Mouse (Mus musculus) fat pad, adult 2 months (tissue): ENCODE results near the gene Cacna1c.

Experiments used
- DNase-seq: peaks from one replicate; pipeline ENCODE4 v3.0.0-alpha.2; 2011; ENCODE audit warnings: low read depth, low spot score; ENCODE audit errors: extremely low read depth

Cacna1c gene

GRCm38 (mm10) chr6:118825400-118825871 is 370.8 kb downstream of the Cacna1c start:
- DNase-seq: no peak

GRCm38 (mm10) chr6:118821536-118821935 is 374.7 kb downstream of the Cacna1c start:
- DNase-seq: no peak

GRCm38 (mm10) chr6:118819657-118820056 is 376.6 kb downstream of the Cacna1c start:
- DNase-seq: no peak

- no peak for DNase-seq
These were observed 378.2 kb downstream of the Cacna1c start for GRCm38 (mm10) chr6:118817928-118818503.

GRCm38 (mm10) chr6:118816253-118816652 is 380.0 kb downstream of the Cacna1c start:
- DNase-seq: no peak

GRCm38 (mm10) chr6:118812556-118812955 is 383.7 kb downstream of the Cacna1c start:
- no peak for DNase-seq

GRCm38 (mm10) chr6:118812007-118812406 is 384.2 kb downstream of the Cacna1c start:
- DNase-seq: no peak

GRCm38 (mm10) chr6:118810834-118811233 is 385.4 kb downstream of the Cacna1c start:
- DNase-seq: no peak

GRCm38 (mm10) chr6:118805139-118805538 is 391.1 kb downstream of the Cacna1c start:
- no peak for DNase-seq

GRCm38 (mm10) chr6:118802286-118802685 is 393.9 kb downstream of the Cacna1c start:
- DNase-seq: no peak

GRCm38 (mm10) chr6:118796393-118796792 is 399.8 kb downstream of the Cacna1c start:
- DNase-seq: no peak

GRCm38 (mm10) chr6:118795716-118796115 is 400.5 kb downstream of the Cacna1c start:
- no peak for DNase-seq

GRCm38 (mm10) chr6:118791921-118792368 is 404.3 kb downstream of the Cacna1c start:
- no peak for DNase-seq

- DNase-seq: no peak
These were observed 408.3 kb downstream of the Cacna1c start for GRCm38 (mm10) chr6:118787933-118788332.

GRCm38 (mm10) chr6:118780280-118780679 is 415.9 kb downstream of the Cacna1c start:
- DNase-seq: no peak

GRCm38 (mm10) chr6:118779201-118779600 is 417.0 kb downstream of the Cacna1c start:
- DNase-seq: no peak

GRCm38 (mm10) chr6:118777457-118777856 is 418.8 kb downstream of the Cacna1c start:
- DNase-seq: no peak

- no peak for DNase-seq
These were observed 419.8 kb downstream of the Cacna1c start for GRCm38 (mm10) chr6:118776459-118776858.

- DNase-seq: no peak
These were observed 423.6 kb downstream of the Cacna1c start for GRCm38 (mm10) chr6:118772581-118772980.

GRCm38 (mm10) chr6:118771121-118771520 is 425.1 kb downstream of the Cacna1c start:
- no peak for DNase-seq

- DNase-seq: no peak
These were observed 425.8 kb downstream of the Cacna1c start for GRCm38 (mm10) chr6:118770396-118770795.

GRCm38 (mm10) chr6:118769792-118770191 is 426.4 kb downstream of the Cacna1c start:
- DNase-seq: no peak

GRCm38 (mm10) chr6:118767698-118768097 is 428.5 kb downstream of the Cacna1c start:
- no peak for DNase-seq
